ENCODE assay signal across 8 mouse cellular contexts in genomic region chr7:4178438-4178837, GRCm38 (mm10). TPM values are rescaled to one million over a fixed set of nuclear protein-coding genes. Genes with fewer than 3 reads are reported as not detected.
DNase-seq lines count a peak whose midpoint lies in the region; ATAC-seq lines count a peak whose summit lies in the region.

No protein-coding gene starts in this region.

- no peak overlapping the region for H3K4me2 ChIP-seq in kidney, embryonic 14.5 days (replicated peaks; ENCODE audit: low read depth, low read length)
- H3K4me2 ChIP-seq in embryonic facial prominence, embryonic 11.5 days (ENCODE audit: low read depth, low read length): no peak overlapping the region
- H3K4me2 ChIP-seq in forebrain, embryonic 15.5 days (replicated peaks): no peak overlapping the region

- no peak overlapping the region for H3K27ac ChIP-seq in kidney, embryonic 14.5 days (ENCODE audit: low read depth, low read length)
- H3K27ac ChIP-seq in embryonic facial prominence, embryonic 11.5 days (replicated peaks; ENCODE audit: low read depth, low read length): no peak overlapping the region
- no peak overlapping the region for H3K27ac ChIP-seq in forebrain, embryonic 15.5 days (replicated peaks)

- no peaks in the 10 kb centered on the region for H3K27me3 ChIP-seq in kidney, embryonic 14.5 days (ENCODE audit: control insufficient read depth, insufficient read depth, low read length)
- no peaks in the 10 kb centered on the region for H3K27me3 ChIP-seq in embryonic facial prominence, embryonic 11.5 days (ENCODE audit: control insufficient read depth, insufficient read depth, low read length)
- H3K27me3 ChIP-seq in forebrain, embryonic 15.5 days: no peaks in the 10 kb centered on the region

- WGBS in kidney, embryonic 14.5 days: 41% methylated on average over 3 of the region's 3 CpGs
- WGBS in embryonic facial prominence, embryonic 11.5 days: 39% methylated on average over 3 of the region's 3 CpGs
- WGBS in forebrain, embryonic 15.5 days: 53% methylated on average over 3 of the region's 3 CpGs

- no peaks in the 10 kb centered on the region for H3K4me1 ChIP-seq in kidney, embryonic 14.5 days (ENCODE audit: control insufficient read depth, insufficient read depth, low read length)
- no peaks in the 10 kb centered on the region for H3K4me1 ChIP-seq in embryonic facial prominence, embryonic 11.5 days (ENCODE audit: control insufficient read depth, insufficient read depth, low read length)
- H3K4me1 ChIP-seq in forebrain, embryonic 15.5 days: no peaks in the 10 kb centered on the region

- H3K9ac ChIP-seq in kidney, embryonic 14.5 days (ENCODE audit: low read depth, low read length): no peak overlapping the region
- no peak overlapping the region for H3K9ac ChIP-seq in embryonic facial prominence, embryonic 11.5 days (replicated peaks; ENCODE audit: low read length)
- no peak overlapping the region for H3K9ac ChIP-seq in forebrain, embryonic 15.5 days (replicated peaks)

- no peak overlapping the region for H3K4me3 ChIP-seq in kidney, embryonic 14.5 days (ENCODE audit: low read length)
- H3K4me3 ChIP-seq in embryonic facial prominence, embryonic 11.5 days (ENCODE audit: low read depth, low read length): no peak overlapping the region
- H3K4me3 ChIP-seq in forebrain, embryonic 15.5 days: no peak overlapping the region

- H3K36me3 ChIP-seq in kidney, embryonic 14.5 days (ENCODE audit: control insufficient read depth, insufficient read depth, low read length): no peaks in the 10 kb centered on the region
- no peaks in the 10 kb centered on the region for H3K36me3 ChIP-seq in embryonic facial prominence, embryonic 11.5 days (replicated peaks; ENCODE audit: control insufficient read depth, insufficient read depth, low read depth, low read length)
- H3K36me3 ChIP-seq in forebrain, embryonic 15.5 days: no peaks in the 10 kb centered on the region

- DNase-seq in kidney, adult 18-20 months: peak; percentile 37
- DNase-seq in Muller cell, postnatal 12 days (ENCODE audit: inconsistent ontology term): peak; percentile 57
- DNase-seq in embryonic facial prominence, embryonic 11.5 days (ENCODE audit: low spot score): peak; percentile 72
- DNase-seq in frontal cortex, postnatal 14 days (ENCODE audit: low spot score in 2 of 2): no peak
- DNase-seq in natural killer cell, adult 2 months (ENCODE audit: low spot score in 2 of 2): no peak

- no peak for ATAC-seq in kidney, embryonic 14.5 days (ENCODE audit: low FRiP score, low TSS enrichment)
- ATAC-seq in embryonic facial prominence, embryonic 11.5 days (replicated peaks; ENCODE audit: insufficient number of reproducible peaks, low FRiP score, low TSS enrichment, low read depth): no peak
- ATAC-seq in megakaryocyte progenitor cell, adult 5-6 weeks (replicated peaks; ENCODE audit: poor library complexity): peak; percentile 82
- no peak for ATAC-seq in forebrain, embryonic 15.5 days (replicated peaks)

- no peaks in the 10 kb centered on the region for H3K9me3 ChIP-seq in kidney, embryonic 14.5 days (ENCODE audit: control insufficient read depth, low read length)
- no peaks in the 10 kb centered on the region for H3K9me3 ChIP-seq in embryonic facial prominence, embryonic 11.5 days (replicated peaks; ENCODE audit: control insufficient read depth, low read length)
- no peaks in the 10 kb centered on the region for H3K9me3 ChIP-seq in forebrain, embryonic 15.5 days

RNA-seq across cellular contexts. Expression of gene Cdc42ep5, which starts 13.8 kb away (rescaled TPM):
- 30.3 and 34.3 TPM in 2 replicates for polyA plus RNA-seq in kidney, embryonic 14.5 days (2014; fragmentation: Nextera tagmentation; extraction: Ambion mirVana)
- 43.9 and 45.7 TPM in 2 replicates for polyA plus RNA-seq in embryonic facial prominence, embryonic 11.5 days (2014; fragmentation: Nextera tagmentation; extraction: Ambion mirVana)
- not detected in 2 replicates for total RNA-seq in megakaryocyte progenitor cell, adult 5-6 weeks (2015)
- total RNA-seq in megakaryocyte progenitor cell, adult 5-6 weeks (2017): not detected in 2 replicates
- 4.1 and 6.0 TPM in 2 replicates for polyA plus RNA-seq in forebrain, embryonic 15.5 days (2015; fragmentation: Nextera tagmentation; extraction: Ambion mirVana)

RNA-seq across cellular contexts. Expression of gene Leng9, which starts 28.3 kb away (rescaled TPM):
- polyA plus RNA-seq in kidney, embryonic 14.5 days (2014; fragmentation: Nextera tagmentation; extraction: Ambion mirVana): 1.8 and 2.5 TPM in 2 replicates
- 1.6 and 1.9 TPM in 2 replicates for polyA plus RNA-seq in embryonic facial prominence, embryonic 11.5 days (2014; fragmentation: Nextera tagmentation; extraction: Ambion mirVana)
- 0.72 and 1.5 TPM in 2 replicates for total RNA-seq in megakaryocyte progenitor cell, adult 5-6 weeks (2015)
- 2.2 and 2.9 TPM in 2 replicates for total RNA-seq in megakaryocyte progenitor cell, adult 5-6 weeks (2017)
- 4.8 and 5.7 TPM in 2 replicates for polyA plus RNA-seq in forebrain, embryonic 15.5 days (2015; fragmentation: Nextera tagmentation; extraction: Ambion mirVana)

RNA-seq across cellular contexts. Expression of gene Leng8, which starts 41.6 kb away (rescaled TPM):
- 45.0 and 48.7 TPM in 2 replicates for polyA plus RNA-seq in kidney, embryonic 14.5 days (2014; fragmentation: Nextera tagmentation; extraction: Ambion mirVana)
- 31.4 and 37.5 TPM in 2 replicates for polyA plus RNA-seq in embryonic facial prominence, embryonic 11.5 days (2014; fragmentation: Nextera tagmentation; extraction: Ambion mirVana)
- 23.2 and 36.4 TPM in 2 replicates for total RNA-seq in megakaryocyte progenitor cell, adult 5-6 weeks (2015)
- 19.5 and 24.1 TPM in 2 replicates for total RNA-seq in megakaryocyte progenitor cell, adult 5-6 weeks (2017)
- 78.8 and 85.9 TPM in 2 replicates for polyA plus RNA-seq in forebrain, embryonic 15.5 days (2015; fragmentation: Nextera tagmentation; extraction: Ambion mirVana)

RNA-seq across cellular contexts. Expression of gene Lilra5, which starts 59.1 kb away (rescaled TPM):
- polyA plus RNA-seq in kidney, embryonic 14.5 days (2014; fragmentation: Nextera tagmentation; extraction: Ambion mirVana): not detected in 2 replicates
- polyA plus RNA-seq in embryonic facial prominence, embryonic 11.5 days (2014; fragmentation: Nextera tagmentation; extraction: Ambion mirVana): 0.10 TPM in 1 of 2 replicates, not detected in the other
- 0.10 TPM in 1 of 2 replicates, not detected in the other for total RNA-seq in megakaryocyte progenitor cell, adult 5-6 weeks (2015)
- total RNA-seq in megakaryocyte progenitor cell, adult 5-6 weeks (2017): 0.34 TPM in 1 of 2 replicates, not detected in the other
- polyA plus RNA-seq in forebrain, embryonic 15.5 days (2015; fragmentation: Nextera tagmentation; extraction: Ambion mirVana): 0.11 TPM in 1 of 2 replicates, not detected in the other

RNA-seq across cellular contexts. Expression of gene Ttyh1, which starts 59.2 kb away (rescaled TPM):
- polyA plus RNA-seq in kidney, embryonic 14.5 days (2014; fragmentation: Nextera tagmentation; extraction: Ambion mirVana): 1.2 and 1.5 TPM in 2 replicates
- polyA plus RNA-seq in embryonic facial prominence, embryonic 11.5 days (2014; fragmentation: Nextera tagmentation; extraction: Ambion mirVana): 8.3 and 10.2 TPM in 2 replicates
- total RNA-seq in megakaryocyte progenitor cell, adult 5-6 weeks (2015): 0.12 and 0.39 TPM in 2 replicates
- 0.17 TPM in 1 of 2 replicates, not detected in the other for total RNA-seq in megakaryocyte progenitor cell, adult 5-6 weeks (2017)
- 105 and 106 TPM in 2 replicates for polyA plus RNA-seq in forebrain, embryonic 15.5 days (2015; fragmentation: Nextera tagmentation; extraction: Ambion mirVana)

Comparison
In these comparisons a context has a peak if more than half of its experiments do, and no peak if none do; other contexts are left out.
1. DNase-seq: peak in kidney, adult 18-20 months (single experiment), Muller cell, postnatal 12 days (single experiment) and embryonic facial prominence, embryonic 11.5 days (single experiment); none in frontal cortex, postnatal 14 days (0 of 2) and natural killer cell, adult 2 months (0 of 2).